Mouse (Mus musculus): Measurements from ENCODE around the gene Vmn2r94. TPM values are rescaled to one million over a fixed set of nuclear protein-coding genes. Genes with fewer than 3 reads are reported as not detected.

The Vmn2r94 gene
- not detected for total RNA-seq (2021)

DNA sequence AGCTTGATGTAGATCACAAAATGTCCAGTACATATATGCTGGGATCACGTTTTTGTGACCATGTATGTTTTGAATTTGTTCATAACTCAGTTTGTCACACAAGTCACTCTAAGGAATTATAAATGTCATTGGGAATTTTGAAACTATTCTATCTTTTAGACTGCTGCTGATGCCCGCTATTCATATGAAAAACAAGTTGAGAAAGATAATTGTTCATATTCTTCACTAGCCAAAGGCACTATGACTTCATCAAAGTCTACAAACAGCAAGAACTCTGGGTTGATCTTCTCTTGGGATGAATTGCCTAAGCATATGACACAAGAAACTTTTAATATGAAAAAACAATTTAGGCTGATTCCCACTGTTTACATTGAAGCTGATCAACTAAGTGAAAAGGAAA lies at the start of gene Vmn2r94:
Vmn2r94 (minus strand) TSS at position 101 of the 400 bp plus-strand sequence.
- no peak for DNase-seq (ENCODE audit: low spot score in 2 of 2)
- intact Hi-C loops (cut with DNase I): no loop called here

GRCm38 (mm10) chr17:18323031-18323430 lies 45.5 kb upstream of the Vmn2r94 start:
- intact Hi-C loops (cut with DNase I): no loop called here

GRCm38 (mm10) chr17:18297799-18298198 lies 20.2 kb upstream of the Vmn2r94 start, which contains the start of gene Vmn2r93:
TSS of gene Vmn2r93 (plus strand) at chr17:18298099.
- intact Hi-C loops (cut with DNase I): no loop called here
- no peak for DNase-seq (ENCODE audit: low spot score in 2 of 2)

More at GRCm38 (mm10) chr17:18323031-18323430, 45.5 kb upstream of the Vmn2r94 start:
- no peak for DNase-seq (ENCODE audit: low spot score in 2 of 2)

DNA sequence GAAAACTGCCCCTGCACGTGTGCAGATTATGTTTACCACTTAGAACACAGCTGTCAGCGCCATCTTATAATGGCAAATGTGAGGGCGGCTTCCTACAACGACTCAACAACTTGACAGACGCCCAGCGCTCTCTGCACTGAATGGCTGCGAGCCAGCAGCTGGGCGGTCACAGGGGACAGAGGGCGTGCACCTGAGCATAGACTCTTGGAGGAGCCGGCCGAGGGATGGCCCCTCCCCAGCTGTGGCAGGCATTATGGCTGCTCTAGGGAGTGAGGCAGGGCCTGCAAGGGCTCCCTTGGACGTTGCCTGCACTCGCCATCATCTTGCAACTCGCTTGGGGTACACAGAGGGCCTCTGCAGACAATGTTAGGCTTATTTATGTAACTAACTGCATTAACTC lies 40.6 kb downstream of the Vmn2r94 start:
- no peak for DNase-seq (ENCODE audit: low spot score in 2 of 2)
- intact Hi-C loops (cut with DNase I): no loop called here

GRCm38 (mm10) chr17:18231996-18232395 lies 45.6 kb downstream of the Vmn2r94 start:
- DNase-seq (ENCODE audit: low spot score in 2 of 2): no peak
- intact Hi-C loops (cut with DNase I): no loop called here

- no peak for DNase-seq (ENCODE audit: low spot score in 2 of 2)
- intact Hi-C loops (cut with DNase I): no loop called here
Measured at GRCm38 (mm10) chr17:18221300-18221699, 56.3 kb downstream of the Vmn2r94 start.

Other genes with a start within 250 kb of the Vmn2r94 start
- gene Vmn2r124, start 228.3 kb downstream of the Vmn2r94 start, total RNA-seq (2021): under 1 TPM; 0.07 to 0.10 TPM
- gene Vmn2r91, start 192.7 kb downstream of the Vmn2r94 start, total RNA-seq (2021): not detected
- not detected for gene Vmn2r92, start 125.9 kb downstream of the Vmn2r94 start, total RNA-seq (2021)
- gene Vmn2r93, start 20.3 kb upstream of the Vmn2r94 start, total RNA-seq (2021): not detected
- gene Vmn2r95, start 146.3 kb upstream of the Vmn2r94 start, total RNA-seq (2021): not detected

Data from left cerebral cortex, postnatal 36 days (tissue).